In the genomic region with DNA sequence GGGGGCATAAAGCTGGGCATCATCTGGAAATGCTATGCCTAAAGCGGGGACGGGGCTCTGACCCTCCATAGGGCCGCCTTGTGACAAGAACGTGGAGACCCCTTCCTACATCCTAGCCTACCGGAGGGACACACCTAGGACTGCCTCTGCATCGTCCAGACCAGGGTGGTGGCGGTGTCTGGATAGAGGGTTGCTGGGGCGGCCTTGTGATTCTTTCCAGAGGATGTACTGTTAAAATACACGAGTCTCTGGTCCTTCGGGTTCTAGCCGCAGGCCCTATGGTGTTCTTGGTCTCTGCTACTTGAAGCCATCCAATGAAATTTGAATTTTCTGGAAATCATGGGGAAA, we compare ENCODE assay signal across 8 mouse cellular contexts. TPM values are rescaled to one million over a fixed set of nuclear protein-coding genes. Genes with fewer than 3 reads are reported as not detected.
DNase-seq lines count a peak whose midpoint lies in the region; ATAC-seq and TF ChIP-seq lines count a peak whose summit lies in the region.

No protein-coding gene starts in this region.

- DNase-seq in left cerebral cortex, adult 2 months (ENCODE audit: extremely low spot score in 1 of 2, low spot score in 2 of 2), result no peak
- DNase-seq in left cerebral cortex, postnatal 36 days (ENCODE audit: low spot score in 2 of 2), result no peak
- no peak for DNase-seq in embryonic facial prominence, embryonic 14.5 days (ENCODE audit: low spot score)
- no peak for DNase-seq in Muller cell, postnatal 12 days (ENCODE audit: inconsistent ontology term)
- DNase-seq in thymus, postnatal 14 days, result no peak

- H3K4me3 ChIP-seq in left cerebral cortex, adult 2 months, result peak overlapping the region; percentile 55
- H3K4me3 ChIP-seq in embryonic facial prominence, embryonic 14.5 days (ENCODE audit: low read depth, low read length), result peak overlapping the region; percentile 52
- peak overlapping the region; percentile 63 for H3K4me3 ChIP-seq in intestine, embryonic 15.5 days (replicated peaks)
- peak overlapping the region; percentile 51 for H3K4me3 ChIP-seq in neural tube, embryonic 12.5 days

- intact Hi-C loops in left cerebral cortex, adult 2 months (cut with DNase I), result loop anchor here (5.0 to 10.0 kb wide), 2 partner anchors 107 to 134 kb away; no protein-coding TSS in a partner anchor
- intact Hi-C loops in left cerebral cortex, postnatal 36 days (cut with DNase I), result loop anchor here (5.0 kb wide), 2 partner anchors 129 to 374 kb away; no protein-coding TSS in a partner anchor

- no peak for ATAC-seq in embryonic facial prominence, embryonic 14.5 days (ENCODE audit: low read depth)
- ATAC-seq in intestine, embryonic 15.5 days, result no peak
- no peak for ATAC-seq in neural tube, embryonic 12.5 days (ENCODE audit: low FRiP score, low read depth)
- ATAC-seq in CD4-positive, CD25-positive, alpha-beta regulatory T cell, adult 4 months, result no peak

- H3K27ac ChIP-seq in left cerebral cortex, adult 2 months, result peak overlapping the region; percentile 58; the same call in 1 of the 2 replicates
- H3K27ac ChIP-seq in embryonic facial prominence, embryonic 14.5 days (replicated peaks; ENCODE audit: low read depth, low read length), result peak overlapping the region; percentile 96
- H3K27ac ChIP-seq in intestine, embryonic 15.5 days, result peak overlapping the region; percentile 96
- H3K27ac ChIP-seq in neural tube, embryonic 12.5 days, result no peak overlapping the region

- TF ChIP-seq CTCF in left cerebral cortex, adult 2 months (IDR thresholded peaks at IDR 0.05), result no peak

- 2% methylated on average over 11 of the region's 11 CpGs for WGBS in embryonic facial prominence, embryonic 14.5 days
- WGBS in intestine, embryonic 15.5 days, result 6% methylated on average over 11 of the region's 11 CpGs
- 5% methylated on average over 11 of the region's 11 CpGs for WGBS in neural tube, embryonic 12.5 days

- H3K4me1 ChIP-seq in embryonic facial prominence, embryonic 14.5 days (ENCODE audit: control insufficient read depth, insufficient read depth, low read length), result peaks cover 41% of the 10 kb centered on the region
- H3K4me1 ChIP-seq in intestine, embryonic 15.5 days (replicated peaks), result peaks cover 31% of the 10 kb centered on the region
- peaks cover 33% of the 10 kb centered on the region for H3K4me1 ChIP-seq in neural tube, embryonic 12.5 days

- no peaks in the 10 kb centered on the region for H3K9me3 ChIP-seq in embryonic facial prominence, embryonic 14.5 days (ENCODE audit: control insufficient read depth, low read length)
- H3K9me3 ChIP-seq in intestine, embryonic 15.5 days, result no peaks in the 10 kb centered on the region
- H3K9me3 ChIP-seq in neural tube, embryonic 12.5 days, result no peaks in the 10 kb centered on the region

- H3K27me3 ChIP-seq in embryonic facial prominence, embryonic 14.5 days (replicated peaks; ENCODE audit: control insufficient read depth, insufficient read depth, low read length), result peaks cover 8% of the 10 kb centered on the region; the same call in 1 of the 2 replicates
- peaks cover 27% of the 10 kb centered on the region; the same call in 1 of the 2 replicates for H3K27me3 ChIP-seq in intestine, embryonic 15.5 days (replicated peaks)
- H3K27me3 ChIP-seq in neural tube, embryonic 12.5 days (replicated peaks), result peaks cover 60% of the 10 kb centered on the region

- H3K9ac ChIP-seq in embryonic facial prominence, embryonic 14.5 days (ENCODE audit: low read depth, low read length), result peak overlapping the region; percentile 75
- peak overlapping the region; percentile 71 for H3K9ac ChIP-seq in intestine, embryonic 15.5 days
- no peak overlapping the region for H3K9ac ChIP-seq in neural tube, embryonic 12.5 days

- H3K4me2 ChIP-seq in embryonic facial prominence, embryonic 14.5 days (ENCODE audit: low read depth, low read length), result peak overlapping the region; percentile 61
- H3K4me2 ChIP-seq in intestine, embryonic 15.5 days (replicated peaks), result peak overlapping the region; percentile 82
- H3K4me2 ChIP-seq in neural tube, embryonic 12.5 days (replicated peaks), result peak overlapping the region; percentile 96

- peaks cover 21% of the 10 kb centered on the region for H3K36me3 ChIP-seq in embryonic facial prominence, embryonic 14.5 days (ENCODE audit: control insufficient read depth, insufficient read depth, low read length)
- no peaks in the 10 kb centered on the region for H3K36me3 ChIP-seq in intestine, embryonic 15.5 days
- no peaks in the 10 kb centered on the region for H3K36me3 ChIP-seq in neural tube, embryonic 12.5 days

RNA-seq across cellular contexts. Expression of a gene that starts 2.9 kb away (rescaled TPM):
- 10 to 100 TPM; 25.7 to 27.5 TPM for total RNA-seq in left cerebral cortex, adult 2 months (2021)
- total RNA-seq in left cerebral cortex, postnatal 36 days (2021), result 10 to 100 TPM; 22.4 to 28.4 TPM
- 271 and 297 TPM in 2 replicates for polyA plus RNA-seq in embryonic facial prominence, embryonic 14.5 days (2014; fragmentation: Nextera tagmentation; extraction: Ambion mirVana)
- 111 and 115 TPM in 2 replicates for polyA plus RNA-seq in intestine, embryonic 15.5 days (2015; fragmentation: Nextera tagmentation; extraction: Ambion mirVana)
- 29.8 and 31.7 TPM in 2 replicates for polyA plus RNA-seq in neural tube, embryonic 12.5 days (2016; fragmentation: Nextera tagmentation; extraction: Ambion mirVana)
- polyA plus RNA-seq in CD4-positive, CD25-positive, alpha-beta regulatory T cell, adult 4 months (2017; shearing (Covaris generic)), result not detected

Comparison
In these comparisons a context has a peak if more than half of its experiments do, and no peak if none do; other contexts are left out.
1. RNA of a gene that starts 2.9 kb away (polyA plus RNA-seq): 271 to 297 TPM in embryonic facial prominence, embryonic 14.5 days, 111 to 115 TPM in intestine, embryonic 15.5 days and 29.8 to 31.7 TPM in neural tube, embryonic 12.5 days; not detected in CD4-positive, CD25-positive, alpha-beta regulatory T cell, adult 4 months; every median in the first group is over 10 times any median in the second.
2. Peak in every context shown above with its lines, with median percentiles within 50 percentile points of each other: H3K4me3 ChIP-seq and H3K4me2 ChIP-seq.